Mouse (Mus musculus): ENCODE measurements around the gene Mast4. TPM values are rescaled to one million over a fixed set of nuclear protein-coding genes. Genes with fewer than 3 reads are reported as not detected.

Mast4 gene
- total and polyA plus RNA-seq, 2 experiments = 0.83 to 5.3 TPM

- no peak for DNase-seq (ENCODE audit: extremely low read depth, low read depth, low spot score)
- 78% methylated on average over 11 of the region's 11 CpGs for WGBS
- no peaks in the 10 kb centered on the region for H3K4me1 ChIP-seq (ENCODE audit: control insufficient read depth, insufficient read depth, low read length)
- no peaks in the 10 kb centered on the region for H3K79me2 ChIP-seq (ENCODE audit: control insufficient read depth, insufficient read depth, low read length)
- no peaks in the 10 kb centered on the region; the same call in 1 of the 2 replicates for H3K27me3 ChIP-seq (ENCODE audit: control insufficient read depth, insufficient read depth, low read length)
- TF ChIP-seq POLR2A (IDR thresholded peaks at IDR 0.05; ENCODE audit: extremely low read depth, insufficient read depth, low read length) (no peak), CTCF (IDR thresholded peaks at IDR 0.05; ENCODE audit: low read depth, low read length) (no peak)
- H3K9ac ChIP-seq (ENCODE audit: low read depth, low read length) = no peak overlapping the region
- H3K27ac ChIP-seq (replicated peaks; ENCODE audit: insufficient read depth, low read depth, low read length) = no peak overlapping the region
- no peaks in the 10 kb centered on the region for H3K36me3 ChIP-seq (ENCODE audit: control insufficient read depth, insufficient read depth, low read length)
- no peak overlapping the region for H3K4me3 ChIP-seq (ENCODE audit: insufficient read depth, low read depth, low read length)
These were observed 342.4 kb downstream of the Mast4 start for GRCm38 (mm10) chr13:102991928-102992327.

- DNase-seq (ENCODE audit: extremely low read depth, low read depth, low spot score) = no peak
- 91% methylated on average over 7 of the region's 7 CpGs for WGBS
These were observed 343.1 kb downstream of the Mast4 start for GRCm38 (mm10) chr13:102991196-102991595.

GRCm38 (mm10) chr13:102990085-102990484 is 344.2 kb downstream of the Mast4 start:
- H3K36me3 ChIP-seq (ENCODE audit: control insufficient read depth, insufficient read depth, low read length) = no peaks in the 10 kb centered on the region
- no peaks in the 10 kb centered on the region for H3K79me2 ChIP-seq (ENCODE audit: control insufficient read depth, insufficient read depth, low read length)
- H3K9ac ChIP-seq (ENCODE audit: low read depth, low read length) = no peak overlapping the region
- H3K4me1 ChIP-seq (ENCODE audit: control insufficient read depth, insufficient read depth, low read length) = no peaks in the 10 kb centered on the region
- no peaks in the 10 kb centered on the region for H3K27me3 ChIP-seq (ENCODE audit: control insufficient read depth, insufficient read depth, low read length)
- no peak overlapping the region for H3K4me3 ChIP-seq (ENCODE audit: insufficient read depth, low read depth, low read length)
- WGBS = 90% methylated on average over 1 of the region's 1 CpGs
- no peak overlapping the region for H3K27ac ChIP-seq (replicated peaks; ENCODE audit: insufficient read depth, low read depth, low read length)
- TF ChIP-seq POLR2A (IDR thresholded peaks at IDR 0.05; ENCODE audit: extremely low read depth, insufficient read depth, low read length) = no peak
- TF ChIP-seq CTCF (IDR thresholded peaks at IDR 0.05; ENCODE audit: low read depth, low read length) = no peak
- DNase-seq (ENCODE audit: extremely low read depth, low read depth, low spot score) = no peak

More at GRCm38 (mm10) chr13:102991196-102991595, 343.1 kb downstream of the Mast4 start:
- H3K36me3 ChIP-seq (ENCODE audit: control insufficient read depth, insufficient read depth, low read length) = no peaks in the 10 kb centered on the region
- no peaks in the 10 kb centered on the region; the same call in 1 of the 2 replicates for H3K27me3 ChIP-seq (ENCODE audit: control insufficient read depth, insufficient read depth, low read length)
- no peak overlapping the region for H3K9ac ChIP-seq (ENCODE audit: low read depth, low read length)
- no peak overlapping the region for H3K27ac ChIP-seq (replicated peaks; ENCODE audit: insufficient read depth, low read depth, low read length)
- no peak for TF ChIP-seq CTCF (IDR thresholded peaks at IDR 0.05; ENCODE audit: low read depth, low read length)
- TF ChIP-seq POLR2A (IDR thresholded peaks at IDR 0.05; ENCODE audit: extremely low read depth, insufficient read depth, low read length) = no peak
- no peaks in the 10 kb centered on the region for H3K79me2 ChIP-seq (ENCODE audit: control insufficient read depth, insufficient read depth, low read length)
- no peaks in the 10 kb centered on the region for H3K4me1 ChIP-seq (ENCODE audit: control insufficient read depth, insufficient read depth, low read length)
- H3K4me3 ChIP-seq (ENCODE audit: insufficient read depth, low read depth, low read length) = no peak overlapping the region

GRCm38 (mm10) chr13:102989616-102990015 is 344.7 kb downstream of the Mast4 start:
- Histone ChIP-seq H3K79me2 (ENCODE audit: control insufficient read depth, insufficient read depth, low read length) (no peaks in the 10 kb centered on the region), H3K4me1 (ENCODE audit: control insufficient read depth, insufficient read depth, low read length) (no peaks in the 10 kb centered on the region), H3K27ac (replicated peaks; ENCODE audit: insufficient read depth, low read depth, low read length) (no peak overlapping the region), H3K9ac (ENCODE audit: low read depth, low read length) (no peak overlapping the region), H3K27me3 (ENCODE audit: control insufficient read depth, insufficient read depth, low read length) (no peaks in the 10 kb centered on the region), H3K36me3 (ENCODE audit: control insufficient read depth, insufficient read depth, low read length) (no peaks in the 10 kb centered on the region), H3K4me3 (ENCODE audit: insufficient read depth, low read depth, low read length) (no peak overlapping the region)
- 88% methylated on average over 11 of the region's 11 CpGs for WGBS
- no peak for DNase-seq (ENCODE audit: extremely low read depth, low read depth, low spot score)
- TF ChIP-seq POLR2A (IDR thresholded peaks at IDR 0.05; ENCODE audit: extremely low read depth, insufficient read depth, low read length) (no peak), CTCF (IDR thresholded peaks at IDR 0.05; ENCODE audit: low read depth, low read length) (no peak)

GRCm38 (mm10) chr13:102988976-102989375 is 345.3 kb downstream of the Mast4 start:
- TF ChIP-seq POLR2A (IDR thresholded peaks at IDR 0.05; ENCODE audit: extremely low read depth, insufficient read depth, low read length) = no peak
- no peak for TF ChIP-seq CTCF (IDR thresholded peaks at IDR 0.05; ENCODE audit: low read depth, low read length)
- Histone ChIP-seq H3K4me1 (ENCODE audit: control insufficient read depth, insufficient read depth, low read length) (no peaks in the 10 kb centered on the region), H3K9ac (ENCODE audit: low read depth, low read length) (no peak overlapping the region), H3K4me3 (ENCODE audit: insufficient read depth, low read depth, low read length) (no peak overlapping the region), H3K36me3 (ENCODE audit: control insufficient read depth, insufficient read depth, low read length) (no peaks in the 10 kb centered on the region), H3K79me2 (ENCODE audit: control insufficient read depth, insufficient read depth, low read length) (no peaks in the 10 kb centered on the region), H3K27me3 (ENCODE audit: control insufficient read depth, insufficient read depth, low read length) (no peaks in the 10 kb centered on the region), H3K27ac (replicated peaks; ENCODE audit: insufficient read depth, low read depth, low read length) (no peak overlapping the region)
- DNase-seq (ENCODE audit: extremely low read depth, low read depth, low spot score) = no peak
- whole genome bisulfite sequencing = 90% methylated on average over 4 of the region's 4 CpGs

- H3K4me3 ChIP-seq (ENCODE audit: insufficient read depth, low read depth, low read length) = no peak overlapping the region
- TF ChIP-seq CTCF (IDR thresholded peaks at IDR 0.05; ENCODE audit: low read depth, low read length) = no peak
- no peak for TF ChIP-seq POLR2A (IDR thresholded peaks at IDR 0.05; ENCODE audit: extremely low read depth, insufficient read depth, low read length)
- H3K79me2 ChIP-seq (ENCODE audit: control insufficient read depth, insufficient read depth, low read length) = no peaks in the 10 kb centered on the region
- no peaks in the 10 kb centered on the region for H3K36me3 ChIP-seq (ENCODE audit: control insufficient read depth, insufficient read depth, low read length)
- DNase-seq (ENCODE audit: extremely low read depth, low read depth, low spot score) = no peak
- H3K9ac ChIP-seq (ENCODE audit: low read depth, low read length) = no peak overlapping the region
- no peak overlapping the region for H3K27ac ChIP-seq (replicated peaks; ENCODE audit: insufficient read depth, low read depth, low read length)
- 84% methylated on average over 11 of the region's 11 CpGs for WGBS
- no peaks in the 10 kb centered on the region for H3K27me3 ChIP-seq (ENCODE audit: control insufficient read depth, insufficient read depth, low read length)
- H3K4me1 ChIP-seq (ENCODE audit: control insufficient read depth, insufficient read depth, low read length) = no peaks in the 10 kb centered on the region
These were observed 345.9 kb downstream of the Mast4 start for GRCm38 (mm10) chr13:102988251-102988895.
